Mouse (Mus musculus): ENCODE measurements at regions not wholly inside any gene's neighbourhood (a gene's known extent, or its start where the extent isn't known, plus 50 kb on each side); places are given as distances from the start of the nearest gene placed in this dataset.
A peak's percentile ranks its signal among the peaks of the same experiment; 100 is the strongest.

DNA sequence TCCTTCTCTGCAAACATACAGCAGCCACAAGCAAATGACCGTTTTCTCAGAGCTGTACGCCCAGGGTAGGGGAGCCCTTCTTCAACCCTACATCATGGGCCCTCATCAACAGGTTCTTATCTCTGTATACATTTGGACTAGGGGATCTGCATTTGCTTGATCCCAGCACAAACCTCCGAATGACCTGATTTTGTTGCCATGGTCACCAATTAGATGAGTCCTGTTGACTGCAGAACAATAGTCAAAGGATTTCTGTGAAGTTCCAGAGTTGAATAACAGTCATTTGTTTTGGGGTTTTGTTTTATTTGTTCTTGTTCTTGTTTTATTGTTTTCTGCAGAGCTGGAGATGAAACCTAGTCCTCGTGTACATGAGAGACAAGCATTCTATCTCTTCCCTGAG is 340.6 kb downstream of the Rps6kc1 start:
- Histone ChIP-seq H3K9ac (ENCODE audit: low read length) (no peak overlapping the region), H3K9me3 (ENCODE audit: control insufficient read depth, low read length) (no peaks in the 10 kb centered on the region), H3K4me1 (replicated peaks; ENCODE audit: control insufficient read depth, insufficient read depth) (no peaks in the 10 kb centered on the region), H3K4me2 (replicated peaks; ENCODE audit: low read depth) (no peak overlapping the region), H3K36me3 (ENCODE audit: control insufficient read depth, insufficient read depth, low read length) (no peaks in the 10 kb centered on the region), H3K27me3 (ENCODE audit: control insufficient read depth, insufficient read depth, low read length) (no peaks in the 10 kb centered on the region), H3K4me3 (ENCODE audit: low read depth, low read length) (no peak overlapping the region), H3K27ac (replicated peaks) (no peak overlapping the region)
- TF ChIP-seq EP300 (optimal IDR thresholded peaks at IDR 0.05) (no peak), CTCF (IDR thresholded peaks at IDR 0.05; ENCODE audit: low read depth) (no peak)
- 35% methylated on average over 4 of the region's 4 CpGs for WGBS
- ATAC-seq (ENCODE audit: low FRiP score, low TSS enrichment) (no peak), DNase-seq (ENCODE audit: low spot score) (no peak)

DNA sequence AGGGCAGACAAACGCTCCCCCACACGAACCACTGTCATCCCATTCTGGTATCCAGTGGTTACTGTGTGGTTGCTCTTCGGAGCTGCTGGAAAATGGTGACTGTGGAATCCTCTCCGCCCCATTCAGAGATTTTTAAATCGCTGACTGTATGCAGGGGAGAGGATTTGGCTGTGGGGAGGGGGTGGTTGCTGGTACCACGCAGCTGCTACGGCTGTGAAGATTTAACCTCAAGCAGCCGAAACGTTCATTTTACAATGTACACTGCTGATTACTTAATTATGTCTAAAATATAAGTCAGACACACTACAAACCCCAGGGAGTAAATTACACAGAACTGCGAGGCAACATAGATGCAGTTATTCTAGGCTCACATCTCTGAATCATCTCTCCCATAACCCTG is 341.0 kb downstream of the Rps6kc1 start:
- Histone ChIP-seq H3K27me3 (ENCODE audit: control insufficient read depth, insufficient read depth, low read length) (no peaks in the 10 kb centered on the region), H3K9me3 (ENCODE audit: control insufficient read depth, low read length) (no peaks in the 10 kb centered on the region), H3K4me2 (replicated peaks; ENCODE audit: low read depth) (no peak overlapping the region), H3K36me3 (ENCODE audit: control insufficient read depth, insufficient read depth, low read length) (no peaks in the 10 kb centered on the region), H3K27ac (replicated peaks) (no peak overlapping the region), H3K9ac (ENCODE audit: low read length) (no peak overlapping the region), H3K4me1 (replicated peaks; ENCODE audit: control insufficient read depth, insufficient read depth) (no peaks in the 10 kb centered on the region), H3K4me3 (ENCODE audit: low read depth, low read length) (no peak overlapping the region)
- DNase-seq (ENCODE audit: low spot score) (no peak), ATAC-seq (ENCODE audit: low FRiP score, low TSS enrichment) (no peak)
- WGBS: 64% methylated on average over 10 of the region's 10 CpGs
- TF ChIP-seq EP300 (optimal IDR thresholded peaks at IDR 0.05) (no peak), CTCF (IDR thresholded peaks at IDR 0.05; ENCODE audit: low read depth) (no peak)

DNA sequence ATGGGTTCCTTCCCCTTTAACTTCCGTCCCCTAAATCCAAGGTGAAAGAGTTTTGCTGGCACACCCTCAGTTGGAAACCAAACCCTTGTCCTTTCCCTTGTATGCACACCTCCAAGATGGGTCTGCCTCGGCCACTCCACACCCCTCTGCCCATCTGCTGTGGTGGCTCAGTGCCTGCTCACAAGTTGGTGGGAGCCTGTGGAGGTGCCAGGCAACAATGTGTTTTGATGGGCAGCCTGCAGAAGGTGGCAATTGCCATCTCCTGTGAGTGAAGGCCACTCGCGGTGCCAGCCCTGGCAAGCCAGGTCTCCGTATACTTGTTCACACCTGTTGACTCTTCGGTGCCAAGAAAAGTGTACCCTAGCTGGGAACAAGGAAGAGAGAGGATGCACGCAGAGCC is 344.8 kb downstream of the Rps6kc1 start:
- no peaks in the 10 kb centered on the region for H3K9me3 ChIP-seq (ENCODE audit: control insufficient read depth, low read length)
- no peak for DNase-seq (ENCODE audit: low spot score)
- H3K4me1 ChIP-seq (replicated peaks; ENCODE audit: control insufficient read depth, insufficient read depth): no peaks in the 10 kb centered on the region
- 84% methylated on average over 7 of the region's 7 CpGs for WGBS
- ATAC-seq (ENCODE audit: low FRiP score, low TSS enrichment): no peak
- no peak overlapping the region for H3K4me2 ChIP-seq (replicated peaks; ENCODE audit: low read depth)
- no peak overlapping the region for H3K4me3 ChIP-seq (ENCODE audit: low read depth, low read length)
- no peak overlapping the region for H3K27ac ChIP-seq (replicated peaks)
- no peak overlapping the region for H3K9ac ChIP-seq (ENCODE audit: low read length)
- TF ChIP-seq EP300 (optimal IDR thresholded peaks at IDR 0.05): no peak
- no peak for TF ChIP-seq CTCF (IDR thresholded peaks at IDR 0.05; ENCODE audit: low read depth)
- no peaks in the 10 kb centered on the region for H3K27me3 ChIP-seq (ENCODE audit: control insufficient read depth, insufficient read depth, low read length)
- H3K36me3 ChIP-seq (ENCODE audit: control insufficient read depth, insufficient read depth, low read length): no peaks in the 10 kb centered on the region

DNA sequence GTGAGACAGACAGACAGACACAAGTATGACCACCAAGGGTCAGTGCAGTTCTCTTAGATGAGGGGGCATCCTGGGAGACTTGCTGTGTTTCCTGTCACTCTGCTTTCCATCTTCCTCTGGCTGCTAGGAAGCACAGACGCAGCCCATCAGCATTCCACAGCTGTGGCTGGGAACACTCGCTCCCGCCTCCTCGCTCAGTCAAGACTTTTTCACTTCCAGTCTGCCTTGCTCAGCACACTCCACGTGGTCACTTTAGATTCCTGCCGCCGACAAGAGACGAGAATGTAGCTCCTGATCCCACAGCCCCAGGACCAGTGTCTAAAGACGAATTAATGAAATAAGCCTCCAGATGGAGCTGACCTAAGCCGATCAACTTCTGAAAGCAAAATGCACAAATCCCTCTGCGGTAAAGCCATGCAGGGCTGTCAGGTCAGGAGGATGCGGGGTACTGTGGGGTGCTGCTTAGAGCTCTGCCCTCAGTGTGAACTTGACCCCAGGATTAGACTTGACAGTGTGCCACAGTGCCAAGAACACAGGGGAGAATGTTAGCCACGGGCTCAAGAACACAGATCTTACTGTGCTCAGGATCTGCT is 348.6 kb downstream of the Rps6kc1 start:
- TF ChIP-seq EP300 (optimal IDR thresholded peaks at IDR 0.05) (no peak), CTCF (IDR thresholded peaks at IDR 0.05; ENCODE audit: low read depth) (no peak; the same call in 1 of the 2 replicates)
- H3K9me3 ChIP-seq (ENCODE audit: control insufficient read depth, low read length): no peaks in the 10 kb centered on the region
- H3K9ac ChIP-seq (ENCODE audit: low read length): no peak overlapping the region
- no peaks in the 10 kb centered on the region for H3K27me3 ChIP-seq (ENCODE audit: control insufficient read depth, insufficient read depth, low read length)
- no peak overlapping the region for H3K4me3 ChIP-seq (ENCODE audit: low read depth, low read length)
- no peak overlapping the region for H3K27ac ChIP-seq (replicated peaks)
- no peak for DNase-seq (ENCODE audit: low spot score)
- H3K4me1 ChIP-seq (replicated peaks; ENCODE audit: control insufficient read depth, insufficient read depth): no peaks in the 10 kb centered on the region
- no peaks in the 10 kb centered on the region for H3K36me3 ChIP-seq (ENCODE audit: control insufficient read depth, insufficient read depth, low read length)
- 0 out of 2 replicates have a peak overlapping the region, but pooled peaks have one; percentile 3 for H3K4me2 ChIP-seq (replicated peaks; ENCODE audit: low read depth)
- 25% methylated on average over 13 of the region's 13 CpGs for WGBS
- ATAC-seq (ENCODE audit: low FRiP score, low TSS enrichment): no peak

DNA sequence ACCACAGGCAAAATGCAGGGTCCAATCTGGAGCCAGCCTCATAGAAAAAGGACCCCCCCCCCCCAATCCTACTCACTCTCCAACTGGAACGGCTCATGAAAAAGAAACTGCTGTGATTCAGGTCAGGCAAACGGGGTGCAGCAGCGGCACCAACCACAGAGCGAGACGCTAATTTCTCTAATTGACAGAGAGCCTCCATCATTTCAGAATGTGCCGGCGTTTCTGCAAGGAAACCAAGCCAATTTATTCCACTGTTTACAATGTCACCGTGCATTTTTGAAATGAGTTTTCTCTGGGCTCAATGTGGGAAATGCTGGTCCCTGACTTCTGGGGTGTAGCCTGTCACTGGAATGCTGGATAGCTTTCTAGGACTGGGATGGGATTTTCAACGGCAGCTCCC is 351.5 kb downstream of the Rps6kc1 start:
- DNase-seq (ENCODE audit: low spot score): no peak

DNA sequence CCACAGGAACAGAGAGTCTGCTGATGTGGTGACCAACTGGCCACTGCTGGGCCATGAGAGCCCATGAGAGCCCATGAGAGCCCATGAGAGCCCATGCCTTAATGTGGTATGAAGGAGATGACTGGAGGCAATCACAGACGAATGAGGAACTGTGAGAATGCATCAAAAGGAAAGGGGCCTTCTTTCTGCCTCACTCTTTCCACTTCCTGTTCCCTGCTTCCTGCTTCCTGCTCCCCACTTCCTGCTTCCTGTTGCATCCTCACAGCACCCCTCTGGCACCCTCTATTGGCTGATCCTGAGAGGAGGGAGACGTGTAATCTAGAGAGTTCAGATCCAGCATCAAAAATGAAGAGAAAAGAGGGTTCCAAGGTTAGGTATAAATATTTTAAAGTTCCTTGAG is 369.7 kb downstream of the Rps6kc1 start:
- Histone ChIP-seq H3K4me2 (replicated peaks; ENCODE audit: low read depth) (no peak overlapping the region), H3K4me3 (ENCODE audit: low read depth, low read length) (no peak overlapping the region), H3K9me3 (ENCODE audit: control insufficient read depth, low read length) (no peaks in the 10 kb centered on the region), H3K36me3 (ENCODE audit: control insufficient read depth, insufficient read depth, low read length) (no peaks in the 10 kb centered on the region), H3K4me1 (replicated peaks; ENCODE audit: control insufficient read depth, insufficient read depth) (no peaks in the 10 kb centered on the region), H3K27ac (replicated peaks) (no peak overlapping the region), H3K27me3 (ENCODE audit: control insufficient read depth, insufficient read depth, low read length) (no peaks in the 10 kb centered on the region), H3K9ac (ENCODE audit: low read length) (no peak overlapping the region)
- 64% methylated on average over 2 of the region's 2 CpGs for WGBS
- ATAC-seq (ENCODE audit: low FRiP score, low TSS enrichment) (no peak), DNase-seq (ENCODE audit: low spot score) (no peak)
- TF ChIP-seq EP300 (optimal IDR thresholded peaks at IDR 0.05): no peak
- peak; percentile 50 for TF ChIP-seq CTCF (IDR thresholded peaks at IDR 0.05; ENCODE audit: low read depth)

More for the DNA sequence above, 351.5 kb downstream of the Rps6kc1 start:
- WGBS: 49% methylated on average over 9 of the region's 9 CpGs
- Histone ChIP-seq H3K4me3 (ENCODE audit: low read depth, low read length) (no peak overlapping the region), H3K9me3 (ENCODE audit: control insufficient read depth, low read length) (no peaks in the 10 kb centered on the region), H3K27me3 (ENCODE audit: control insufficient read depth, insufficient read depth, low read length) (no peaks in the 10 kb centered on the region), H3K36me3 (ENCODE audit: control insufficient read depth, insufficient read depth, low read length) (no peaks in the 10 kb centered on the region), H3K4me1 (replicated peaks; ENCODE audit: control insufficient read depth, insufficient read depth) (no peaks in the 10 kb centered on the region), H3K27ac (replicated peaks) (no peak overlapping the region), H3K9ac (ENCODE audit: low read length) (no peak overlapping the region), H3K4me2 (replicated peaks; ENCODE audit: low read depth) (no peak overlapping the region)
- TF ChIP-seq EP300 (optimal IDR thresholded peaks at IDR 0.05) (no peak), CTCF (IDR thresholded peaks at IDR 0.05; ENCODE audit: low read depth) (no peak)
- ATAC-seq (ENCODE audit: low FRiP score, low TSS enrichment): no peak
